Mouse (Mus musculus): Measurements from ENCODE around the gene Olfr799. TPM values are rescaled to one million over a fixed set of nuclear protein-coding genes. Genes with fewer than 3 reads are reported as not detected.

The Olfr799 gene
- not detected for total RNA-seq (2021)
- long read RNA-seq, experiment 1: 0 reads
- long read RNA-seq, experiment 2: 0 reads

DNA sequence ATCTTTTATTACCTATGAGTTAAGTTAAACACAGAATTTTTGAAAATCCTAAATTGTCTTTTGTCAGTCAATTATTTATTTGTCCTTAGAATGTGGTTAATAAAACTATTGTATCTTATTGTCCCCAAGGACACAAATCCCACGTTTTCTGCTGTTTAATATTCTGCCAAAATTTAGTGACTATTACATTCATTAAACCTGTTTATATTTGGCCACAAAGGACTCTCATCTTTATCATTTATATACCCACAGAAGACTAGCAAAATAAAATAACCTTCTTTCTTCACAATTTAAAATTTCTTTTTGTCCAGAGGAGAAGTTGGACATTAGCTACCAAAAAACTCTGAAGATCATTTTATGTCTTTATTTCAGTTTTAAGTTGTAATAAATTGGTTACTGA lies at the start of gene Olfr799:
Gene Olfr799, plus strand, starts transcription at position 301 of the 400 bp plus-strand sequence.
- no peak for DNase-seq (ENCODE audit: low spot score in 2 of 2)

DNA sequence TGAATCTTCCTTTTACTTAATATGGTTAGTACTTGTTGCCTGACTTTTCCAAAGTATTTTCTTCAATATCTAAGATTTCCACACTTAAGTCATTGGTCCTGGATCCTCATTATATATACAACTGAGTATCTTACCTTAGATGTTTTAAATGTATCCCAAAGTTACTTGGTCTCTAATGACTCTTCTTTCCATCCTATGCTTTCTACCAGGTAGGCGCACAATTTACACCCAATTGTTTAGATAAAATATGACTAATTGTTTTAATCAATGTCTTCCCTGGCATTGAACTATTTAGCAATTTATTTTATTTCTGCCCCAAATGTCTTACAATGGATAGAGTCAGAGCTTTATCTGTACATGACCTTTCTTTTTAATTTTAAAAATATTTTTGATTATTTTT lies 24.8 kb upstream of the Olfr799 start, which contains the start of gene Olfr796:
Gene Olfr796, minus strand, starts transcription at position 101 of the 400 bp plus-strand sequence.
- DNase-seq (ENCODE audit: low spot score in 2 of 2): no peak

DNA sequence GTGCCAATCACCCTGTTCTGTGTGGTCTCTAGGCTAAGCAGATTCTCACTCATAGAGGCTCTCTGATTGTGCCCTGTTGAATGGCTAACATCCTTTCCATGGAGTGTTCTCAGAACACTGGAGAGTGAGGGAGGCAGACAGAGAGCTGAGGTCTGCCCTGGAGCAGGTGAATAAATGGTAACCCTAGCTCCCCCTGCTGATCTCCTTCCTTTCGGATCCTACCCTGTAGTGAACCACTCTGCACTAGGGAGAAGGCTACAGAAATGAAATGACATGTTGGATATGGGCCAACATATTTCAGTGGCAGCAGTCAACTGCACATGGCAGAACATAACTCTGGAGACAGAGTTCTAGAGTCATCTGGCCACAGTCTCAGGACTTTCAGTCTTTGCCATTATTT lies 15.6 kb upstream of the Olfr799 start:
- no peak for DNase-seq (ENCODE audit: low spot score in 2 of 2)

DNA sequence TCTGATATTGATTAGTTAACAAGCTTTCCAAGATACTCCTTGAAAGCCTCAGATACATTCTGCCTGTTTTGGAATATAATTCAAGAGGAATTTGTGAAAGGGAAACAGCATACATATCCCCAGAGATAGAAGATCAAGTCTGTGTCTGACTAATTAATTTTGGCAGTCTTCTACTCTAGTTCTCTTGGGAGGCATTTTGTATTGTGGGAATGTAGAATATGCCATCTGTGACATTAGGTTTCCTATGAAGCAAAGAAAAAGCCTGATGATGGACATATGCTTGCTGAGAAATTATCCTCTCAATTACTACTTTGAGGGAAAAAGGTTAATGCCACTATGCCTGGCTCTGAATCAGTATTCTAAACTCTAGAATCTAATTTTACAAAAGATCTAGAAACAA lies 14.0 kb upstream of the Olfr799 start:
- no peak for DNase-seq (ENCODE audit: low spot score in 2 of 2)

DNA sequence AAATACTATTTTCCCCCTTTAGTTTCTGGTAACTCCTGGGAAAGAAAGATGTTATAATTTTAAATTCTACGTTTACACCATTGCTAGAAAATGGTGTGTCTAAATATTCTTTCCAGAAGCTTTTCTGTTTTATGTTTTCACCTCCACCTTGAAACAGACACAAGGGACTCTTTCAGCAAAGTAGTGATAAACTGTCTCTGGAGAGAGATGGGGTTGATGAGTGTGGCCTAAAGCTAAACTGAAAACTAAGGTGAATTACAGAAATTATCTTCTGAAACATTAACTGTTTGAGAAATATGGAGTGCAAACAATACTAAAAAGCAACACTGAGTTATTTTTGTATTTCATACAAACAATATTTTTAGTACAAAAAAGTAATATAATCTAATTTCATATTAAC lies 9.4 kb upstream of the Olfr799 start, which contains the start of gene Olfr798:
Gene Olfr798, minus strand, starts transcription at position 101 of the 400 bp plus-strand sequence.
- DNase-seq (ENCODE audit: low spot score in 2 of 2): no peak

DNA sequence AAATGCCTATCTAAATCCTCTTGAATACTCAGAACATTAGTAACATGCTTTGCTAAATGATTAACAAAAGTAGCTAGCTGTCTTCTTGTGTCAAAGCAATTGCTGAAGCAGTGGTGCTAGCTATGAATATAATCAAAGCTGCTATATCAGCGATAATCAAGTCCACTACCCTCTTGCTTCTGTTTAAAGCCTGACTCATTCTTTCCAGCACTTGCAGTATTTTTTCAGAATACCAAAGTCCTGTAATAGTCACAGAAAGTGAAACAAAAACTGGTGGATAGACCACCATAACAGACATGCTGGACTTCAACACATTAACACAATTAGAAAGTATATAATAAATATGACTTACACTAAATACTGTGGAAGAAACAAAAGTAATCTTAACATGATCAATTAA lies 14.5 kb downstream of the Olfr799 start:
- DNase-seq (ENCODE audit: low spot score in 2 of 2): no peak

DNA sequence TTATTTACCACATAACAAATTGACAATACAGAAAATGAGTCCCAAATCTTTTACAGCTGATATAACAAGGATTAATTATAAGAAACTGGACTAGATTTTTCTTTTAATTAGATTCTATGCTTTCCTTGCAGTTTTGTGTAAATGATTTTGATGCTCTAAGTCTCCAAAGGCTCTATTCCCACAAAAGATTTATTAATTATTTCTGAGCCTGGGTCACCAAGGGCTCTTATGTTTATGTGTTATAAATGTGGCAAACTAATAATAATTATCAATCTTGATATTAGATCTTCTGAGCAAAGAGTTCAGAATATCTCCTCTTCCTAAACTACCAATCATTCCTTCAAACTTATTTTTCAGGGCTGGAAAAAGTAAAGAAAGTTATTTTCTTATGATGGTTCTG lies 20.1 kb downstream of the Olfr799 start, which contains the start of gene Olfr800:
Gene Olfr800, plus strand, starts transcription at position 301 of the 400 bp plus-strand sequence.
- DNase-seq (ENCODE audit: low spot score in 2 of 2): no peak

DNA sequence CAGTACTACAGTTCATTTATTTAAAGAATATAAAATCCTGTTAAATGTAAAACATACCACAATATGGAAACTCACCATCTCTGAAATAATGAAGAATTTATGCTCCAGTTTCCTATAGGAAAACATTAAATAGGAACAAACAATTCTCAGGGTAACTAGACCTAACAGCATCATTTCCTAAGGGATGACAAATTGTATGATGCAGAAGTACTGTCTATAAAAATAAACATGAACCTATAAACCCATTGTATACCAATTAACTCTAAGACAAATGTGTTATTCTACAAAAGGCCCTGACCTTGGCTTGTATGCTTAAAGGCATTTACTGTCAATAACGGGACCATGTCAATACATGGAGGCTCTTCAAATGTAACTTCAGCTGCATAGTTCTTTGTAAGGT lies 36.5 kb downstream of the Olfr799 start, which contains the start of gene Olfr801:
Gene Olfr801, minus strand, starts transcription at position 101 of the 400 bp plus-strand sequence.
- DNase-seq (ENCODE audit: low spot score in 2 of 2): no peak

DNA sequence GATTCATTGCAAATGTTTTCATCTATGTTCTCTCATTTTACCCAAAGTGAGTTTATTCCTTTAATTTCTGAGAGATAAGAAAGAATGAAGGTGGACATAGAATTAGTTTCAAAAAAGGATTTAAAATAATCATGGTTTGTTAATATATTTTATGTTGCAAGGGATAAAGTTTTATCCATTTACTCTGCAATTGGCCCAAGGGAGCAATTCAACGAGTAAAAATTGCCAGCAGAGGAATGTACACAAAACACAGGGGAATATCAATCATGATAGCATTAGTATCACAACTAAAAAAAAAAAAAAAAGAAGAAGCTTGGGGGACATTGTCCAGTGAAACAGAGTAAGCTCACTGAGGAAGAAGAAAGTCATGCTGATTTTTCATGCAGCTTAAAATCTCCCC lies 50.8 kb downstream of the Olfr799 start, which contains the start of gene Olfr802:
Gene Olfr802, minus strand, starts transcription at position 101 of the 400 bp plus-strand sequence.
- DNase-seq (ENCODE audit: low spot score in 2 of 2): no peak

DNA sequence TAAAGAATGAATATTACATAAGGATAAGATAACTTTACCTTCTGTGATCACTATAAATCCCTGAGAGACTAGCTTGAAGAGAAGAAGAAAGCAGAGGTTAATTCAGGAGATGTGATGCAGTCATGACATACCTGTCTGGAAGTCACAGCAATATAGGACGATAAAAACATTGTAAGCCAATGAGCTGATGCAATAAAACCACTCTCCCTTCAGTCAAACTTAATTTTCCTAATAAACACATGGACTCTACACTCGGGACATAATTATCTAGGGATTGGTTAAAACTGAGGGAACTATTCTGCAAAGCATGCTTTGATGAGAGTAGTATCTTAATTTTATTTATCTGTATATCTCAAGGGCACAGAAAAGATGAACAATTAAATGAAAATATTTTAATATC lies 56.9 kb downstream of the Olfr799 start, which contains the start of gene Olfr803:
Gene Olfr803, minus strand, starts transcription at position 101 of the 400 bp plus-strand sequence.
- no peak for DNase-seq (ENCODE audit: low spot score in 2 of 2)

Other genes starting within 250 kb of the Olfr799 start
- gene Olfr785, start 232.1 kb upstream of the Olfr799 start, total RNA-seq (2021): not detected
- gene Olfr786, start 210.2 kb upstream of the Olfr799 start, total RNA-seq (2021): not detected
- gene Olfr787, start 175.6 kb upstream of the Olfr799 start, total RNA-seq (2021): not detected
- gene Olfr788, start 166.5 kb upstream of the Olfr799 start, total RNA-seq (2021): not detected
- gene Olfr789, start 152.7 kb upstream of the Olfr799 start, total RNA-seq (2021): not detected
- gene Olfr790, start 139.0 kb upstream of the Olfr799 start, total RNA-seq (2021): not detected
- not detected for gene Olfr791, start 115.7 kb upstream of the Olfr799 start, total RNA-seq (2021)
- gene Olfr792, start 98.3 kb upstream of the Olfr799 start, total RNA-seq (2021): not detected
- gene Olfr794, start 69.8 kb upstream of the Olfr799 start, total RNA-seq (2021): not detected
- not detected for gene Olfr796, start 24.9 kb upstream of the Olfr799 start, total RNA-seq (2021)
- gene Olfr798, start 9.6 kb upstream of the Olfr799 start, total RNA-seq (2021): not detected
- not detected for gene Olfr800, start 20.2 kb downstream of the Olfr799 start, total RNA-seq (2021)
- not detected for gene Olfr801, start 36.4 kb downstream of the Olfr799 start, total RNA-seq (2021)
- not detected for gene Olfr802, start 50.7 kb downstream of the Olfr799 start, total RNA-seq (2021)
- gene Olfr803, start 56.8 kb downstream of the Olfr799 start, total RNA-seq (2021): not detected
- not detected for gene Olfr804, start 65.7 kb downstream of the Olfr799 start, total RNA-seq (2021)
- gene Olfr805, start 91.9 kb downstream of the Olfr799 start, total RNA-seq (2021): not detected
- not detected for gene Olfr806, start 104.4 kb downstream of the Olfr799 start, total RNA-seq (2021)
- not detected for gene Olfr807, start 120.3 kb downstream of the Olfr799 start, total RNA-seq (2021)
- gene Olfr808, start 128.0 kb downstream of the Olfr799 start, total RNA-seq (2021): not detected
- not detected for gene Olfr809, start 137.2 kb downstream of the Olfr799 start, total RNA-seq (2021)
- gene Olfr810, start 157.4 kb downstream of the Olfr799 start, total RNA-seq (2021): not detected
- gene Olfr811, start 166.9 kb downstream of the Olfr799 start, total RNA-seq (2021): not detected
- gene Olfr812, start 208.6 kb downstream of the Olfr799 start, total RNA-seq (2021): not detected
- gene Olfr813, start 217.9 kb downstream of the Olfr799 start, total RNA-seq (2021): not detected
- gene Olfr814, start 242.4 kb downstream of the Olfr799 start, total RNA-seq (2021): not detected